8 mouse cellular contexts compared by ENCODE assay signal in the genomic region with DNA sequence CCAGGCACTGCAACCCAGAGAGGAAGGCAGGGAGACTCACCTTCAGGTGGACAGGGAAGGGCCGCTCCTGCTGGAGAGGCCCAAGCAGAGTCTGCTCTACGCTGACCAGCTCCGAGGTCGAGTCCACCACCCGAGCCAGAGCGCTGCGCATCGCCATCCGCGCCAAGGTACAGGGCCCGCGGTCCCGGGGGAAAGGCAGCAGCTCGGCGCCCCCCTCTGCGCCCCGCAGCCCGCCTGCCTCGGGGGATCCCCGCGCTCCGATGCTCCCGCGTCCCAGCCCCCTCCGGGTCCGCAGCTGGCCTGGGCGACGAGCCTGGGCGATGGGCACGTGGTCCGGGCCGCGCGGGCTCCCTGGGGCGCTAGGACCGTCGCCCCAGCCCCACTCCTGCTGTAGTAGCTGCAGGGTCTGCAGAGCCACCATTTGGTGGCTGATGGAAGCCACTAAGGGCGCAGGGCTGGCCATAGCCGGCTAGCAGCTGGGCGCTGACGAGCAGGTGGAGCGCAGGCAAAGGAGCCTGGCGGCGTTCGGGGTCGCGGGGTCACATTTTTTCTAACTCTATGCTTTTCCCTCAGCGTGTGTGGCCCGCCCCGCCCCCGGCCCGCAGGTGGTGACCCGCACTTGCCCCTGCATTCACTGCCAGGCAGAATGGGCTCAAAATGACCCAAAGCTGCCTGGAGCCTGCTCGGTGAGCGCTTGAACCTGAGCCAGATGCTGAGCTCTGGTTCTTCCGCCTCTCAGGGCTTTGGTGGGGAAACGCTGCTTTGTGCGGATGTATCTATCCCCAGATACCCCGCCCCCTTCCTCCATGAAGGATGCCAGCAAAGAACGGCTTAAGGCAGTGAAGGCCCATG. TPM values are rescaled to one million over a fixed set of nuclear protein-coding genes. Genes with fewer than 3 reads are reported as not detected.
DNase-seq lines count a peak whose midpoint lies in the region; TF ChIP-seq lines count a peak whose summit lies in the region.

Gene Rnaseh2b, plus strand, starts transcription at position 102 of the 852 bp plus-strand sequence.
Gene Dleu7, minus strand, starts transcription at position 560 of the 852 bp plus-strand sequence.

- TF ChIP-seq POLR2A in ES-Bruce4 (IDR thresholded peaks at IDR 0.05; ENCODE audit: insufficient read depth, low read length), result no peak
- no peak for TF ChIP-seq POLR2A in bone marrow macrophage, adult 2 months (IDR thresholded peaks at IDR 0.05; ENCODE audit: borderline replicate concordance, low read depth, low read length)
- no peak for TF ChIP-seq POLR2A in embryonic fibroblast, embryonic 13.5 days (IDR thresholded peaks at IDR 0.05; ENCODE audit: low read depth, low read length)

- no peaks in the 10 kb centered on the region for H3K36me3 ChIP-seq in ES-Bruce4 (ENCODE audit: control insufficient read depth, insufficient read depth, low read length, poor library complexity, severe bottlenecking)

- peak within 1 kb of the TSS; percentile 56 for H3K9ac ChIP-seq in ES-Bruce4 (ENCODE audit: low read depth, poor library complexity, severe bottlenecking)

- H3K27me3 ChIP-seq in ES-Bruce4 (ENCODE audit: control insufficient read depth, insufficient read depth, low read length, poor library complexity, severe bottlenecking), result no peaks in the 10 kb centered on the region

- no peak within 1 kb of the TSS for H3K27ac ChIP-seq in ES-Bruce4 (ENCODE audit: insufficient read depth, low read length)
- no peak within 1 kb of the TSS for H3K27ac ChIP-seq in bone marrow macrophage, adult 2 months (ENCODE audit: insufficient read depth, low read depth, low read length)
- H3K27ac ChIP-seq in embryonic fibroblast, embryonic 13.5 days (ENCODE audit: insufficient read depth, low read length), result no peak within 1 kb of the TSS

- H3K4me1 ChIP-seq in ES-Bruce4 (ENCODE audit: control insufficient read depth, insufficient read depth, low read length), result no peaks in the 10 kb centered on the region
- H3K4me1 ChIP-seq in bone marrow macrophage, adult 2 months (ENCODE audit: control insufficient read depth, insufficient read depth, low read length), result peaks cover 5% of the 10 kb centered on the region
- no peaks in the 10 kb centered on the region for H3K4me1 ChIP-seq in embryonic fibroblast, embryonic 13.5 days (ENCODE audit: control insufficient read depth, insufficient read depth, low read length)

- no peaks in the 10 kb centered on the region for H3K9me3 ChIP-seq in ES-Bruce4 (replicated peaks; ENCODE audit: control insufficient read depth, insufficient read depth, low read length, poor library complexity, severe bottlenecking)

- 0 out of 2 replicates have a peak, but pooled peaks have one; percentile 2 for TF ChIP-seq EP300 in ES-Bruce4 (IDR thresholded peaks at IDR 0.05; ENCODE audit: insufficient read depth, low read depth, low read length)

- peak; percentile 36 for DNase-seq in heart, postnatal 4 days
- peak; percentile 62 to 76 for DNase-seq in kidney, postnatal 4 days
- peak; percentile 54 for DNase-seq in lung, postnatal 10 days
- DNase-seq in right cerebral cortex, postnatal 4 days, result peak; percentile 54
- DNase-seq in urinary bladder, postnatal 36 days (ENCODE audit: low spot score in 2 of 2), result no peak

- peak within 1 kb of the TSS; percentile 59 for H3K4me3 ChIP-seq in ES-Bruce4 (ENCODE audit: low read depth, low read length)
- H3K4me3 ChIP-seq in bone marrow macrophage, adult 2 months (ENCODE audit: insufficient read depth, low read length), result peak within 1 kb of the TSS; percentile 25
- H3K4me3 ChIP-seq in embryonic fibroblast, embryonic 13.5 days (ENCODE audit: insufficient read depth, low read length), result 0 out of 2 replicates have a peak within 1 kb of the TSS, but pooled peaks have one; percentile 3

- no peak for TF ChIP-seq CTCF in ES-Bruce4 (IDR thresholded peaks at IDR 0.05; ENCODE audit: low read depth, low read length)
- no peak for TF ChIP-seq CTCF in bone marrow macrophage, adult 2 months (IDR thresholded peaks at IDR 0.05; ENCODE audit: low read depth, low read length)
- no peak for TF ChIP-seq CTCF in embryonic fibroblast, embryonic 13.5 days (IDR thresholded peaks at IDR 0.05; ENCODE audit: borderline replicate concordance, insufficient read depth, low read length)

RNA-seq across cellular contexts. Expression of gene Rnaseh2b, which starts in this region (rescaled TPM):
- polyA plus RNA-seq in ES-Bruce4 (2011; ENCODE audit: insufficient read depth, insufficient read length, low read depth, missing spikeins), result 74.1 and 75.0 TPM in 2 replicates
- polyA plus RNA-seq in bone marrow macrophage, adult 2 months (2012; ENCODE audit: insufficient read depth, insufficient read length, missing spikeins), result 20.7 and 32.1 TPM in 2 replicates
- 21.5 and 35.2 TPM in 2 replicates for polyA plus RNA-seq in embryonic fibroblast, embryonic 13.5 days (2011; ENCODE audit: insufficient read length, low read depth, missing spikeins)
- total RNA-seq in heart, postnatal 4 days (2021), result 10 to 100 TPM; 34.9 to 35.5 TPM

RNA-seq across cellular contexts. Expression of gene Dleu7, which starts in this region (rescaled TPM):
- 0.46 TPM in 1 of 2 replicates, not detected in the other for polyA plus RNA-seq in ES-Bruce4 (2011; ENCODE audit: insufficient read depth, insufficient read length, low read depth, missing spikeins)
- polyA plus RNA-seq in bone marrow macrophage, adult 2 months (2012; ENCODE audit: insufficient read depth, insufficient read length, missing spikeins), result not detected in 2 replicates
- not detected in 2 replicates for polyA plus RNA-seq in embryonic fibroblast, embryonic 13.5 days (2011; ENCODE audit: insufficient read length, low read depth, missing spikeins)
- under 1 TPM; 0.18 to 0.21 TPM for total RNA-seq in heart, postnatal 4 days (2021)

Comparison
In these comparisons a context has a peak if more than half of its experiments do, and no peak if none do; other contexts are left out.
1. H3K4me3 ChIP-seq: peak in every context shown above with its lines; median percentile 59 in ES-Bruce4; 25 in bone marrow macrophage, adult 2 months; 3 in embryonic fibroblast, embryonic 13.5 days.
2. DNase-seq: peak in heart, postnatal 4 days (single experiment), kidney, postnatal 4 days (2 of 2), lung, postnatal 10 days (single experiment) and right cerebral cortex, postnatal 4 days (single experiment); none in urinary bladder, postnatal 36 days (0 of 2).